ENCODE assay signal across 20 mouse cellular contexts in genomic region chr3:146426489-146426888, GRCm38 (mm10). TPM values are rescaled to one million over a fixed set of nuclear protein-coding genes. Genes with fewer than 3 reads are reported as not detected.
A peak's percentile ranks its signal among the peaks of the same experiment; 100 is the strongest.
DNase-seq lines count a peak whose midpoint lies in the region; ATAC-seq and TF ChIP-seq lines count a peak whose summit lies in the region.
"Had no signal": no experiment of that assay in that cellular context is flagged by ENCODE, and none has a peak within 500 bp of the region (broad histone marks: within the 10 kb centered on the region; RNA-seq: fewer than 3 reads in every experiment).

No protein-coding gene starts in this region.

- no peaks in the 10 kb centered on the region for H3K27me3 ChIP-seq in lung, postnatal 0 days (replicated peaks; ENCODE audit: insufficient read depth, low read length)
- H3K27me3 ChIP-seq in forebrain, embryonic 16.5 days (replicated peaks; ENCODE audit: control insufficient read depth, insufficient read depth, low read length) = no peaks in the 10 kb centered on the region
- no peaks in the 10 kb centered on the region for H3K27me3 ChIP-seq in midbrain, embryonic 13.5 days
- H3K27me3 ChIP-seq: embryonic facial prominence, embryonic 13.5 days; liver, embryonic 12.5 days; lung, embryonic 15.5 days had no signal

- H3K36me3 ChIP-seq in lung, postnatal 0 days (ENCODE audit: insufficient read depth, low read length) = 0 out of 2 replicates have a peak, but pooled peaks cover 7% of the 10 kb centered on the region
- peaks cover 11% of the 10 kb centered on the region for H3K36me3 ChIP-seq in forebrain, embryonic 16.5 days (ENCODE audit: control insufficient read depth, insufficient read depth)
- H3K36me3 ChIP-seq in midbrain, embryonic 13.5 days = peaks cover 63% of the 10 kb centered on the region

- no peak overlapping the region for H3K4me2 ChIP-seq in lung, postnatal 0 days (replicated peaks; ENCODE audit: low read depth, low read length)
- no peak overlapping the region for H3K4me2 ChIP-seq in forebrain, embryonic 16.5 days (ENCODE audit: low read length)
- no peak overlapping the region for H3K4me2 ChIP-seq in midbrain, embryonic 13.5 days (replicated peaks)
- H3K4me2 ChIP-seq: embryonic facial prominence, embryonic 13.5 days; heart, embryonic 11.5 days; liver, embryonic 12.5 days; lung, embryonic 15.5 days had no signal

- H3K4me1 ChIP-seq in lung, postnatal 0 days (ENCODE audit: insufficient read depth, low read depth, low read length) = no peaks in the 10 kb centered on the region
- H3K4me1 ChIP-seq in forebrain, embryonic 16.5 days (replicated peaks; ENCODE audit: control insufficient read depth, insufficient read depth, low read length) = peaks cover 3% of the 10 kb centered on the region
- H3K4me1 ChIP-seq in midbrain, embryonic 13.5 days (replicated peaks) = 0 out of 2 replicates have a peak, but pooled peaks cover 2% of the 10 kb centered on the region

- no peak overlapping the region for H3K27ac ChIP-seq in lung, postnatal 0 days (ENCODE audit: low read length)
- H3K27ac ChIP-seq in forebrain, embryonic 16.5 days (ENCODE audit: low read length) = no peak overlapping the region
- no peak overlapping the region for H3K27ac ChIP-seq in midbrain, embryonic 13.5 days
- H3K27ac ChIP-seq: embryonic facial prominence, embryonic 13.5 days; left cerebral cortex, adult 2 months; liver, embryonic 12.5 days; lung, embryonic 15.5 days had no signal

- no peaks in the 10 kb centered on the region for H3K9me3 ChIP-seq in lung, postnatal 0 days (ENCODE audit: low read length)
- no peaks in the 10 kb centered on the region for H3K9me3 ChIP-seq in forebrain, embryonic 16.5 days (ENCODE audit: control insufficient read depth, low read length)
- no peaks in the 10 kb centered on the region for H3K9me3 ChIP-seq in midbrain, embryonic 13.5 days
- H3K9me3 ChIP-seq: embryonic facial prominence, embryonic 13.5 days; liver, embryonic 12.5 days; lung, embryonic 15.5 days had no signal

- WGBS in lung, postnatal 0 days = 91% methylated on average over 8 of the region's 8 CpGs
- WGBS in forebrain, embryonic 16.5 days = 71% methylated on average over 8 of the region's 8 CpGs
- 77% methylated on average over 8 of the region's 8 CpGs for WGBS in midbrain, embryonic 13.5 days

- no peak for DNase-seq in lung, postnatal 0 days (ENCODE audit: low spot score)
- no peak for DNase-seq in lung, adult 18-20 months
- peak; percentile 77 for DNase-seq in R1 (ENCODE audit: low read depth, low spot score)
- no peak for DNase-seq in adrenal gland, postnatal 4 days (ENCODE audit: low spot score in 2 of 2)
- no peak for DNase-seq in spleen, postnatal 10 days (ENCODE audit: low spot score in 2 of 2)
- DNase-seq in left cerebral cortex, adult 9 months (ENCODE audit: low spot score in 2 of 2) = no peak
- DNase-seq: adrenal gland, adult 2 months; cerebellum, adult 8-10 months; heart, postnatal 14 days; kidney, postnatal 10 days; right cerebral cortex, postnatal 25 days; thymus, postnatal 4 days had no signal

- TF ChIP-seq CTCF in lung, postnatal 0 days (IDR thresholded peaks at IDR 0.05) = no peak

- no peak overlapping the region for H3K4me3 ChIP-seq in lung, postnatal 0 days (ENCODE audit: low read depth, low read length)
- no peak overlapping the region for H3K4me3 ChIP-seq in forebrain, embryonic 16.5 days (replicated peaks; ENCODE audit: low read length)
- H3K4me3 ChIP-seq in midbrain, embryonic 13.5 days (replicated peaks) = no peak overlapping the region
- H3K4me3 ChIP-seq: embryonic facial prominence, embryonic 13.5 days; left cerebral cortex, adult 2 months; liver, embryonic 12.5 days; lung, embryonic 15.5 days; myocyte had no signal

- ATAC-seq in lung, postnatal 0 days = peak; percentile 47; the same call in 1 of the 2 replicates
- peak; percentile 64 for ATAC-seq in forebrain, embryonic 16.5 days
- ATAC-seq in midbrain, embryonic 13.5 days = peak; percentile 49; the same call in 1 of the 2 replicates
- ATAC-seq: liver, embryonic 12.5 days had no signal

- H3K9ac ChIP-seq in lung, postnatal 0 days (replicated peaks; ENCODE audit: low read depth) = no peak overlapping the region
- H3K9ac ChIP-seq in forebrain, embryonic 16.5 days (replicated peaks; ENCODE audit: low read depth, low read length) = no peak overlapping the region
- no peak overlapping the region for H3K9ac ChIP-seq in midbrain, embryonic 13.5 days (replicated peaks)
- H3K9ac ChIP-seq: embryonic facial prominence, embryonic 13.5 days; liver, embryonic 12.5 days; lung, embryonic 15.5 days had no signal

- TF ChIP-seq EP300 in lung, postnatal 0 days (IDR thresholded peaks at IDR 0.05) = no peak

RNA-seq across cellular contexts. Expression of gene Ssx2ip, which starts 22.0 kb away (rescaled TPM):
- polyA plus RNA-seq in lung, postnatal 0 days (2015; fragmentation: Nextera tagmentation; extraction: Ambion mirVana) = 21.8 and 25.0 TPM in 2 replicates
- polyA plus RNA-seq in forebrain, embryonic 16.5 days (2015; fragmentation: Nextera tagmentation; extraction: Ambion mirVana) = 22.5 and 26.1 TPM in 2 replicates
- polyA plus RNA-seq in midbrain, embryonic 13.5 days (2015; fragmentation: Nextera tagmentation; extraction: Ambion mirVana) = 15.5 and 16.4 TPM in 2 replicates
- total RNA-seq in adrenal gland, postnatal 4 days (2021) = 10 to 100 TPM; 15.5 to 19.5 TPM

RNA-seq across cellular contexts. Expression of gene Ctbs, which starts 23.1 kb away (rescaled TPM):
- 14.8 and 15.9 TPM in 2 replicates for polyA plus RNA-seq in lung, postnatal 0 days (2015; fragmentation: Nextera tagmentation; extraction: Ambion mirVana)
- 4.0 and 4.2 TPM in 2 replicates for polyA plus RNA-seq in forebrain, embryonic 16.5 days (2015; fragmentation: Nextera tagmentation; extraction: Ambion mirVana)
- 4.2 and 4.6 TPM in 2 replicates for polyA plus RNA-seq in midbrain, embryonic 13.5 days (2015; fragmentation: Nextera tagmentation; extraction: Ambion mirVana)
- total RNA-seq in adrenal gland, postnatal 4 days (2021) = 10 to 100 TPM; 16.9 to 21.7 TPM
